9 mouse cellular contexts compared by ENCODE assay signal in genomic region chr3:35341840-35342239, GRCm38 (mm10).
DNase-seq lines count a peak whose midpoint lies in the region; ATAC-seq and TF ChIP-seq lines count a peak whose summit lies in the region.
"Had no signal": no experiment of that assay in that cellular context is flagged by ENCODE, and none has a peak within 500 bp of the region (broad histone marks: within the 10 kb centered on the region; RNA-seq: fewer than 3 reads in every experiment).

No protein-coding gene starts in this region.

- no peaks in the 10 kb centered on the region for H3K36me3 ChIP-seq in heart, embryonic 11.5 days (ENCODE audit: control insufficient read depth, insufficient read depth, low read length)
- no peaks in the 10 kb centered on the region for H3K36me3 ChIP-seq in hindbrain, embryonic 10.5 days
- no peaks in the 10 kb centered on the region for H3K36me3 ChIP-seq in liver, embryonic 15.5 days (replicated peaks)

- intact Hi-C loops in heart, postnatal 36 days (cut with DNase I), result no loop called here

- peaks cover 2% of the 10 kb centered on the region; the same call in 1 of the 2 replicates for H3K4me1 ChIP-seq in heart, embryonic 11.5 days (ENCODE audit: control insufficient read depth, insufficient read depth, low read length)
- peaks cover 54% of the 10 kb centered on the region for H3K4me1 ChIP-seq in hindbrain, embryonic 10.5 days (replicated peaks)
- no peaks in the 10 kb centered on the region for H3K4me1 ChIP-seq in liver, embryonic 15.5 days (replicated peaks)

- no peak for TF ChIP-seq POLR2A in brain, embryonic 14.5 days (IDR thresholded peaks at IDR 0.05; ENCODE audit: borderline replicate concordance, extremely low read depth, insufficient read depth, insufficient read length, poor library complexity, severe bottlenecking)

- WGBS in heart, embryonic 11.5 days (ENCODE audit: insufficient replicate concordance), result 13% methylated on average over 9 of the region's 9 CpGs
- 5% methylated on average over 9 of the region's 9 CpGs for WGBS in hindbrain, embryonic 10.5 days
- 10% methylated on average over 9 of the region's 9 CpGs for WGBS in liver, embryonic 15.5 days (ENCODE audit: insufficient replicate concordance)

- no peak for DNase-seq in heart, postnatal 36 days
- peak; percentile 43 for DNase-seq in brain, embryonic 14.5 days (ENCODE audit: low read depth)
- DNase-seq in hindbrain, embryonic 10.5 days (ENCODE audit: low spot score), result peak; percentile 38
- DNase-seq in urinary bladder, adult 18-20 months (ENCODE audit: low spot score in 2 of 2), result no peak
- DNase-seq in spleen, postnatal 4 days (ENCODE audit: low spot score in 2 of 2), result no peak

- H3K27me3 ChIP-seq in heart, embryonic 11.5 days (ENCODE audit: control insufficient read depth, insufficient read depth, low read length), result peaks cover 3% of the 10 kb centered on the region; the same call in 1 of the 2 replicates
- H3K27me3 ChIP-seq in hindbrain, embryonic 10.5 days (ENCODE audit: insufficient read depth, poor library complexity, severe bottlenecking), result no peaks in the 10 kb centered on the region
- H3K27me3 ChIP-seq in liver, embryonic 15.5 days, result no peaks in the 10 kb centered on the region; the same call in 1 of the 2 replicates

- no peak for TF ChIP-seq CTCF in brain, embryonic 14.5 days (IDR thresholded peaks at IDR 0.05; ENCODE audit: borderline replicate concordance, extremely low read depth, insufficient read depth, insufficient read length)

- H3K9me3 ChIP-seq in heart, embryonic 11.5 days (replicated peaks; ENCODE audit: control insufficient read depth, low read length), result no peaks in the 10 kb centered on the region
- H3K9me3 ChIP-seq in hindbrain, embryonic 10.5 days, result no peaks in the 10 kb centered on the region
- H3K9me3 ChIP-seq in liver, embryonic 15.5 days (replicated peaks), result no peaks in the 10 kb centered on the region

- no peak overlapping the region for H3K9ac ChIP-seq in heart, embryonic 11.5 days (ENCODE audit: low read depth, low read length)
- H3K9ac ChIP-seq in liver, embryonic 15.5 days, result no peak overlapping the region

- ATAC-seq in heart, embryonic 11.5 days (replicated peaks; ENCODE audit: insufficient number of reproducible peaks, low FRiP score, low TSS enrichment), result no peak
- ATAC-seq in liver, embryonic 15.5 days (ENCODE audit: insufficient read depth), result no peak
- no peak for ATAC-seq in inflammation-experienced regulatory T-cells, adult 6 months

- H3K27ac ChIP-seq in heart, embryonic 11.5 days (ENCODE audit: low read depth, low read length), result no peak overlapping the region
- H3K27ac ChIP-seq in hindbrain, embryonic 10.5 days, result peak overlapping the region; percentile 96
- no peak overlapping the region for H3K27ac ChIP-seq in liver, embryonic 15.5 days (replicated peaks)
- H3K27ac ChIP-seq: macrophage had no signal

- no peak overlapping the region; the same call in 1 of the 2 replicates for H3K4me3 ChIP-seq in heart, embryonic 11.5 days (ENCODE audit: low read depth, low read length)
- peak overlapping the region; percentile 53 for H3K4me3 ChIP-seq in hindbrain, embryonic 10.5 days
- no peak overlapping the region for H3K4me3 ChIP-seq in liver, embryonic 15.5 days (replicated peaks)

- peak overlapping the region; percentile 67 for H3K4me2 ChIP-seq in heart, embryonic 11.5 days
- peak overlapping the region; percentile 54 for H3K4me2 ChIP-seq in liver, embryonic 15.5 days

Comparison
In these comparisons a context has a peak if more than half of its experiments do, and no peak if none do; other contexts are left out.
1. DNase-seq: peak in brain, embryonic 14.5 days (single experiment) and hindbrain, embryonic 10.5 days (single experiment); none in heart, postnatal 36 days (0 of 2), urinary bladder, adult 18-20 months (0 of 2) and spleen, postnatal 4 days (0 of 2).